Mouse (Mus musculus) kidney, postnatal 0 days (tissue): Measurements from ENCODE around the gene Sh2b1. TPM values are rescaled to one million over a fixed set of nuclear protein-coding genes. Genes with fewer than 3 reads are reported as not detected.
A peak's percentile ranks its signal among the peaks of the same experiment; 100 is the strongest.

Experiments
- ATAC-seq: fragments of 200-750 bp; cut with Nextera tagmentation; replicated peaks from 2 replicates; pipeline ENCODE4 v1.8.0; 2017; ENCODE audit warnings: low read depth, moderate number of reproducible peaks, moderate TSS enrichment, moderate library complexity; ENCODE audit not compliant: low FRiP score
- DNase-seq: peaks from one replicate; pipeline ENCODE4 v3.0.0-alpha.2; 2016; ENCODE audit warnings: low spot score
- H3K27ac ChIP-seq: fragments of 300-500 bp; sonication (generic); 2 replicates; pipeline ENCODE4 v1.5.1; 2014; ENCODE audit warnings: mild to moderate bottlenecking
- H3K27me3 ChIP-seq: fragments of 300-500 bp; sonication (generic); 2 replicates; pipeline ENCODE4 v1.6.1; 2014; ENCODE audit warnings: low read length, mixed read lengths; ENCODE audit not compliant: insufficient read depth
- H3K36me3 ChIP-seq: fragments of 300-500 bp; sonication (generic); 2 replicates; pipeline ENCODE4 v1.6.1; 2014; ENCODE audit warnings: low read length, mixed read lengths; ENCODE audit not compliant: insufficient read depth
- H3K4me1 ChIP-seq: fragments of 300-500 bp; sonication (generic); replicated peaks from 2 replicates; pipeline ENCODE4 v1.6.1; 2014; ENCODE audit warnings: antibody characterized with exemption, low read length, mixed read lengths; ENCODE audit not compliant: insufficient read depth
- H3K4me2 ChIP-seq: fragments of 300-500 bp; sonication (generic); 2 replicates; pipeline ENCODE4 v1.6.1; 2014; ENCODE audit warnings: mild to moderate bottlenecking, low read length, moderate library complexity, mixed read lengths
- H3K4me3 ChIP-seq: fragments of 300-500 bp; sonication (generic); replicated peaks from 2 replicates; pipeline ENCODE4 v1.5.1; 2014; ENCODE audit warnings: low read depth, low read length
- H3K9ac ChIP-seq: fragments of 300-500 bp; sonication (generic); 2 replicates; pipeline ENCODE4 v1.6.1; 2014; ENCODE audit warnings: low read depth, low read length
- H3K9me3 ChIP-seq: fragments of 300-500 bp; sonication (generic); replicated peaks from 2 replicates; pipeline ENCODE4 v1.6.1; 2016; ENCODE audit warnings: low read length, inconsistent platforms, mixed read lengths
- CTCF ChIP-seq: IDR thresholded peaks from 2 replicates; pipeline ENCODE4 v1.5.1; 2016; ENCODE audit warnings: antibody characterized with exemption, low read depth, mild to moderate bottlenecking, moderate library complexity
- WGBS: fragments of 180-500 bp; shearing (Covaris S2); extraction: QIAGEN DNeasy Blood & Tissue Kit; methylation state at CpG from one replicate; pipeline ENCODE4 v1.1.7; 2014; 5-methylcytosine and 5-hydroxymethylcytosine counted together
- polyA plus RNA-seq: library from polyadenylated mRNA; unstranded; fragments of >200 nt; fragmentation: Nextera tagmentation; extraction: Ambion mirVana; gene quantifications from 2 replicates; pipeline ENCODE4 v1.2.1, GENCODE M21; 2015

The Sh2b1 gene
- polyA plus RNA-seq, 1 experiment from 2014 or later, result 44.8 TPM

- H3K4me1 ChIP-seq, result no peaks in the 10 kb centered on the region
- H3K9ac ChIP-seq, result peak overlapping the region; percentile 46
- 0 out of 2 replicates have a peak, but pooled peaks have one; percentile 3 for TF ChIP-seq CTCF
- DNase-seq (peak; percentile 94), ATAC-seq (peak; percentile 92)
- peak overlapping the region; percentile 59 for H3K4me2 ChIP-seq
- H3K9me3 ChIP-seq, result no peaks in the 10 kb centered on the region
- under 1% methylated on average over 23 of the region's 23 CpGs for WGBS
- no peaks in the 10 kb centered on the region for H3K36me3 ChIP-seq
- H3K4me3 ChIP-seq, result peak overlapping the region; percentile 21
- no peaks in the 10 kb centered on the region for H3K27me3 ChIP-seq
- peak overlapping the region; percentile 67 for H3K27ac ChIP-seq
Measured at GRCm38 (mm10) chr7:126482392-126482871, 7.2 kb upstream of the Sh2b1 start.

- peak; percentile 74 for TF ChIP-seq CTCF
- no peak overlapping the region for H3K4me3 ChIP-seq
- WGBS, result 27% methylated on average over 5 of the region's 5 CpGs
Measured at GRCm38 (mm10) chr7:126481699-126482098, 6.5 kb upstream of the Sh2b1 start.

GRCm38 (mm10) chr7:126474486-126474955, 703 bp downstream of the Sh2b1 start:
- no peaks in the 10 kb centered on the region for H3K27me3 ChIP-seq
- no peaks in the 10 kb centered on the region for H3K9me3 ChIP-seq
- DNase-seq (no peak), ATAC-seq (no peak)
- TF ChIP-seq CTCF, result no peak
- peak overlapping the region; percentile 95 for H3K27ac ChIP-seq
- H3K36me3 ChIP-seq, result peaks cover 29% of the 10 kb centered on the region
- WGBS, result 0% methylated on average over 23 of the region's 27 CpGs
- H3K4me3 ChIP-seq, result peak overlapping the region; percentile 74
- peak overlapping the region; percentile 83 for H3K9ac ChIP-seq
- H3K4me2 ChIP-seq, result peak overlapping the region; percentile 92
- H3K4me1 ChIP-seq, result peaks cover 17% of the 10 kb centered on the region; the same call in 1 of the 2 replicates

More at GRCm38 (mm10) chr7:126481699-126482098, 6.5 kb upstream of the Sh2b1 start:
- H3K36me3 ChIP-seq, result no peaks in the 10 kb centered on the region
- no peaks in the 10 kb centered on the region for H3K27me3 ChIP-seq
- no peak overlapping the region for H3K9ac ChIP-seq
- ATAC-seq (no peak), DNase-seq (peak; percentile 50)
- no peaks in the 10 kb centered on the region for H3K9me3 ChIP-seq
- H3K27ac ChIP-seq, result peak overlapping the region; percentile 67; the same call in 1 of the 2 replicates
- no peaks in the 10 kb centered on the region for H3K4me1 ChIP-seq
- no peak overlapping the region; the same call in 1 of the 2 replicates for H3K4me2 ChIP-seq

GRCm38 (mm10) chr7:126473470-126474086, 1.6 kb downstream of the Sh2b1 start:
- Histone ChIP-seq H3K9ac (peak overlapping the region; percentile 83), H3K9me3 (no peaks in the 10 kb centered on the region), H3K27ac (peak overlapping the region; percentile 95; the same call in 1 of the 2 replicates), H3K27me3 (no peaks in the 10 kb centered on the region), H3K4me3 (peak overlapping the region; percentile 74; the same call in 1 of the 2 replicates), H3K4me1 (peaks cover 17% of the 10 kb centered on the region; the same call in 1 of the 2 replicates), H3K4me2 (peak overlapping the region; percentile 92), H3K36me3 (peaks cover 38% of the 10 kb centered on the region)
- DNase-seq (no peak), ATAC-seq (no peak)
- no peak for TF ChIP-seq CTCF
- WGBS, result 77% methylated on average over 9 of the region's 9 CpGs

GRCm38 (mm10) chr7:126472713-126473112, 2.5 kb downstream of the Sh2b1 start:
- DNase-seq (no peak), ATAC-seq (no peak)
- no peak overlapping the region for H3K4me2 ChIP-seq
- H3K4me3 ChIP-seq, result no peak overlapping the region
- TF ChIP-seq CTCF, result no peak
- H3K36me3 ChIP-seq, result peaks cover 46% of the 10 kb centered on the region
- H3K9me3 ChIP-seq, result no peaks in the 10 kb centered on the region
- 92% methylated on average over 16 of the region's 16 CpGs for whole genome bisulfite sequencing
- peaks cover 17% of the 10 kb centered on the region; the same call in 1 of the 2 replicates for H3K4me1 ChIP-seq
- no peaks in the 10 kb centered on the region for H3K27me3 ChIP-seq
- H3K27ac ChIP-seq, result no peak overlapping the region
- no peak overlapping the region for H3K9ac ChIP-seq

GRCm38 (mm10) chr7:126472306-126472705, 2.9 kb downstream of the Sh2b1 start:
- Histone ChIP-seq H3K4me1 (peaks cover 17% of the 10 kb centered on the region; the same call in 1 of the 2 replicates), H3K9me3 (no peaks in the 10 kb centered on the region), H3K27me3 (no peaks in the 10 kb centered on the region), H3K9ac (no peak overlapping the region), H3K27ac (no peak overlapping the region), H3K36me3 (peaks cover 51% of the 10 kb centered on the region), H3K4me3 (no peak overlapping the region), H3K4me2 (no peak overlapping the region)
- TF ChIP-seq CTCF, result no peak
- DNase-seq (no peak), ATAC-seq (no peak)
- 81% methylated on average over 13 of the region's 13 CpGs for WGBS
